ENCODE assay signal across 8 mouse cellular contexts in genomic region chr2:178507379-178508014, GRCm38 (mm10).
A peak's percentile ranks its signal among the peaks of the same experiment; 100 is the strongest.
DNase-seq lines count a peak whose midpoint lies in the region; ATAC-seq and TF ChIP-seq lines count a peak whose summit lies in the region.

No protein-coding gene starts in this region.

- no peaks in the 10 kb centered on the region for H3K4me1 ChIP-seq in liver, embryonic 11.5 days (replicated peaks; ENCODE audit: control insufficient read depth, insufficient read depth, low read length)
- H3K4me1 ChIP-seq in neural tube, embryonic 12.5 days = no peaks in the 10 kb centered on the region
- H3K4me1 ChIP-seq in testis, adult 2 months (ENCODE audit: control insufficient read depth, insufficient read depth, low read length) = peaks cover 2% of the 10 kb centered on the region

- DNase-seq in urinary bladder, adult 18-20 months (ENCODE audit: low spot score in 2 of 2) = peak; percentile 20 to 65
- no peak for DNase-seq in urinary bladder, postnatal 10 days (ENCODE audit: low spot score)
- peak; percentile 77 to 90 for DNase-seq in cerebellum, postnatal 4 days (ENCODE audit: low spot score in 2 of 2)
- peak; percentile 46 to 55 for DNase-seq in gastrocnemius, postnatal 4 days (ENCODE audit: low spot score in 2 of 2)
- peak; percentile 86 for DNase-seq in kidney, postnatal 10 days
- peak; percentile 74 for DNase-seq in liver, embryonic 11.5 days (ENCODE audit: low spot score)

- no peaks in the 10 kb centered on the region for H3K36me3 ChIP-seq in liver, embryonic 11.5 days (ENCODE audit: control insufficient read depth, insufficient read depth, low read length)
- H3K36me3 ChIP-seq in neural tube, embryonic 12.5 days = no peaks in the 10 kb centered on the region
- H3K36me3 ChIP-seq in testis, adult 2 months (ENCODE audit: control insufficient read depth, insufficient read depth, low read length) = no peaks in the 10 kb centered on the region

- H3K27me3 ChIP-seq in liver, embryonic 11.5 days (replicated peaks; ENCODE audit: control insufficient read depth, insufficient read depth, low read length) = no peaks in the 10 kb centered on the region
- H3K27me3 ChIP-seq in neural tube, embryonic 12.5 days (replicated peaks) = no peaks in the 10 kb centered on the region
- no peaks in the 10 kb centered on the region for H3K27me3 ChIP-seq in testis, adult 2 months (ENCODE audit: control insufficient read depth, insufficient read depth, low read length)

- no peaks in the 10 kb centered on the region for H3K9me3 ChIP-seq in liver, embryonic 11.5 days (ENCODE audit: control insufficient read depth, low read length)
- no peaks in the 10 kb centered on the region for H3K9me3 ChIP-seq in neural tube, embryonic 12.5 days

- WGBS in liver, embryonic 11.5 days = 46% methylated on average over 6 of the region's 6 CpGs
- 52% methylated on average over 6 of the region's 6 CpGs for WGBS in neural tube, embryonic 12.5 days

- H3K27ac ChIP-seq in liver, embryonic 11.5 days (ENCODE audit: low read depth, low read length) = no peak overlapping the region
- no peak overlapping the region for H3K27ac ChIP-seq in neural tube, embryonic 12.5 days
- no peak overlapping the region for H3K27ac ChIP-seq in testis, adult 2 months (ENCODE audit: control insufficient read depth, insufficient read depth, low read depth, low read length)

- peak; percentile 41 for ATAC-seq in liver, embryonic 11.5 days (replicated peaks; ENCODE audit: low FRiP score)
- peak; percentile 17; the same call in 1 of the 2 replicates for ATAC-seq in neural tube, embryonic 12.5 days (ENCODE audit: low FRiP score, low read depth)

- no peak overlapping the region for H3K9ac ChIP-seq in liver, embryonic 11.5 days (ENCODE audit: low read depth, low read length)
- H3K9ac ChIP-seq in neural tube, embryonic 12.5 days = no peak overlapping the region

- peak; percentile 79; the same call in 1 of the 2 replicates for TF ChIP-seq CTCF in testis, adult 2 months (IDR thresholded peaks at IDR 0.05; ENCODE audit: control insufficient read depth, insufficient read depth, insufficient replicate concordance, low read depth, low read length)

- no peak for TF ChIP-seq POLR2A in testis, adult 2 months (IDR thresholded peaks at IDR 0.05; ENCODE audit: control insufficient read depth, low read depth, low read length)

- H3K4me3 ChIP-seq in liver, embryonic 11.5 days (ENCODE audit: low read depth, low read length) = no peak overlapping the region
- no peak overlapping the region for H3K4me3 ChIP-seq in neural tube, embryonic 12.5 days
- no peak overlapping the region for H3K4me3 ChIP-seq in testis, adult 2 months (ENCODE audit: control insufficient read depth, low read depth, low read length)

- no peak overlapping the region for H3K4me2 ChIP-seq in liver, embryonic 11.5 days
- no peak overlapping the region for H3K4me2 ChIP-seq in neural tube, embryonic 12.5 days (replicated peaks)
